Mouse (Mus musculus) limb, embryonic 14.5 days (tissue): ENCODE data around the gene Tceal8. TPM values are rescaled to one million over a fixed set of nuclear protein-coding genes. Genes with fewer than 3 reads are reported as not detected.

ENCODE experiments used
- ATAC-seq: fragments of 200-750 bp; cut with Nextera tagmentation; 2 replicates; pipeline ENCODE4 v1.8.0; 2017; ENCODE audit warnings: low read depth, moderate number of reproducible peaks, moderate TSS enrichment; ENCODE audit not compliant: low FRiP score
- DNase-seq: peaks from one replicate; pipeline ENCODE4 v3.0.0-alpha.2; 2015; ENCODE audit warnings: low spot score
- H3K27ac ChIP-seq: fragments of 300-500 bp; sonication (generic); replicated peaks from 2 replicates; pipeline ENCODE4 v1.5.1; 2014; ENCODE audit warnings: low read depth, mild to moderate bottlenecking, low read length, moderate library complexity, mixed read lengths
- H3K27me3 ChIP-seq: fragments of 300-500 bp; sonication (generic); 2 replicates; pipeline ENCODE4 v1.6.1; 2014; ENCODE audit warnings: low read length, mixed read lengths; ENCODE audit not compliant: control insufficient read depth, insufficient read depth
- H3K36me3 ChIP-seq: fragments of 300-500 bp; sonication (generic); 2 replicates; pipeline ENCODE4 v1.6.1; 2014; ENCODE audit warnings: mild to moderate bottlenecking, low read length, moderate library complexity, mixed read lengths; ENCODE audit not compliant: control insufficient read depth, insufficient read depth
- H3K4me1 ChIP-seq: fragments of 300-500 bp; sonication (generic); 2 replicates; pipeline ENCODE4 v1.6.1; 2014; ENCODE audit warnings: antibody characterized with exemption, low read length, mixed read lengths; ENCODE audit not compliant: control insufficient read depth, insufficient read depth
- H3K4me2 ChIP-seq: fragments of 300-500 bp; sonication (generic); replicated peaks from 2 replicates; pipeline ENCODE4 v1.6.1; 2014; ENCODE audit warnings: low read depth, mild to moderate bottlenecking, low read length, moderate library complexity; ENCODE audit not compliant: severe bottlenecking
- H3K4me3 ChIP-seq: fragments of 300-500 bp; sonication (generic); replicated peaks from 2 replicates; pipeline ENCODE4 v1.5.1; 2014; ENCODE audit warnings: low read length
- H3K9ac ChIP-seq: fragments of 300-500 bp; sonication (generic); 2 replicates; pipeline ENCODE4 v1.6.1; 2014; ENCODE audit warnings: mild to moderate bottlenecking, low read depth, low read length, moderate library complexity; ENCODE audit not compliant: severe bottlenecking
- H3K9me3 ChIP-seq: fragments of 300-500 bp; sonication (generic); 2 replicates; pipeline ENCODE4 v1.6.1; 2016; ENCODE audit warnings: low read length; ENCODE audit not compliant: control insufficient read depth
- POLR2A ChIP-seq: fragments of 200-500 bp; IDR thresholded peaks from 2 replicates; pipeline ENCODE4 v1.8.0; 2012; ENCODE audit warnings: inconsistent platforms, mild to moderate bottlenecking, moderate library complexity, borderline replicate concordance; ENCODE audit not compliant: insufficient read depth, insufficient read length; ENCODE audit errors: extremely low read depth
- WGBS: fragments of 180-500 bp; shearing (Covaris S2); extraction: QIAGEN DNeasy Blood & Tissue Kit; methylation state at CpG from one replicate; pipeline ENCODE4 v1.1.7; 2014; 5-methylcytosine and 5-hydroxymethylcytosine counted together
- microRNA-seq: library from miRNA; unstranded; fragments of <30 nt; microRNA quantifications from one replicate; pipeline ENCODE4, GENCODE M21; 2016
- polyA plus RNA-seq, 2 experiments: library from polyadenylated mRNA; depleted of rRNA in 1 of 2; stranded (reverse) in 1 of 2; unstranded in 1 of 2; fragments of >200 nt; fragmentation: Nextera tagmentation in 1 of 2; extraction: Ambion mirVana in 1 of 2; gene quantifications; 2 replicates each; pipeline versions ENCODE4 v1.2.1 to v1.2.3; 2012 to 2014

Tceal8 gene
- polyA plus RNA-seq, 2 experiments: 148 to 216 TPM

GRCm38 (mm10) chrX:136127038-136127743 lies 45.0 kb downstream of the Tceal8 start:
- no peak for DNase-seq
- Histone ChIP-seq H3K9me3 (no peaks in the 10 kb centered on the region), H3K4me2 (no peak overlapping the region), H3K27me3 (no peaks in the 10 kb centered on the region), H3K4me3 (no peak overlapping the region), H3K9ac (no peak overlapping the region), H3K4me1 (no peaks in the 10 kb centered on the region), H3K27ac (no peak overlapping the region), H3K36me3 (no peaks in the 10 kb centered on the region)
- TF ChIP-seq POLR2A: no peak
- 62% methylated on average over 8 of the region's 8 CpGs for WGBS
- no peak for ATAC-seq

Small RNA genes within 50 kb of the gene (microRNA-seq; reads per million reads assigned to microRNA genes)
- gene Mir6383: not detected

Other genes starting within 250 kb of the Tceal8 start
- gene Arxes2, start 178.5 kb downstream of the Tceal8 start, polyA plus RNA-seq (2012; rRNA removed): 43.9 and 45.5 TPM in 2 replicates
- 73.7 and 80.4 TPM in 2 replicates for gene Arxes2, start 178.5 kb downstream of the Tceal8 start, polyA plus RNA-seq (2014; fragmentation: Nextera tagmentation; extraction: Ambion mirVana)
- gene Arxes1, start 139.0 kb downstream of the Tceal8 start, polyA plus RNA-seq (2012; rRNA removed): 12.5 and 15.0 TPM in 2 replicates
- gene Arxes1, start 139.0 kb downstream of the Tceal8 start, polyA plus RNA-seq (2014; fragmentation: Nextera tagmentation; extraction: Ambion mirVana): 31.1 and 34.3 TPM in 2 replicates
- 33.5 and 52.3 TPM in 2 replicates for gene Bex2, start 104.1 kb downstream of the Tceal8 start, polyA plus RNA-seq (2012; rRNA removed)
- gene Bex2, start 104.1 kb downstream of the Tceal8 start, polyA plus RNA-seq (2014; fragmentation: Nextera tagmentation; extraction: Ambion mirVana): 65.5 and 78.4 TPM in 2 replicates
- 0.03 TPM in 2 replicates for gene Nxf3, start 87.1 kb downstream of the Tceal8 start, polyA plus RNA-seq (2012; rRNA removed)
- gene Nxf3, start 87.1 kb downstream of the Tceal8 start, polyA plus RNA-seq (2014; fragmentation: Nextera tagmentation; extraction: Ambion mirVana): not detected in 2 replicates
- gene Bex4, start 33.3 kb downstream of the Tceal8 start, polyA plus RNA-seq (2012; rRNA removed): 16.6 and 30.9 TPM in 2 replicates
- 38.3 and 43.5 TPM in 2 replicates for gene Bex4, start 33.3 kb downstream of the Tceal8 start, polyA plus RNA-seq (2014; fragmentation: Nextera tagmentation; extraction: Ambion mirVana)
- 10.2 and 25.8 TPM in 2 replicates for gene Tceal5, start 31.5 kb upstream of the Tceal8 start, polyA plus RNA-seq (2012; rRNA removed)
- gene Tceal5, start 31.5 kb upstream of the Tceal8 start, polyA plus RNA-seq (2014; fragmentation: Nextera tagmentation; extraction: Ambion mirVana): 4.7 and 5.6 TPM in 2 replicates
- gene Tceal7, start 42.4 kb upstream of the Tceal8 start, polyA plus RNA-seq (2012; rRNA removed): 56.8 and 88.7 TPM in 2 replicates
- gene Tceal7, start 42.4 kb upstream of the Tceal8 start, polyA plus RNA-seq (2014; fragmentation: Nextera tagmentation; extraction: Ambion mirVana): 74.4 and 121 TPM in 2 replicates
- 68.3 and 112 TPM in 2 replicates for gene Bex1, start 43.2 kb upstream of the Tceal8 start, polyA plus RNA-seq (2012; rRNA removed)
- 83.7 and 92.3 TPM in 2 replicates for gene Bex1, start 43.2 kb upstream of the Tceal8 start, polyA plus RNA-seq (2014; fragmentation: Nextera tagmentation; extraction: Ambion mirVana)
- gene Tceal9, start 72.7 kb upstream of the Tceal8 start, polyA plus RNA-seq (2012; rRNA removed): 336 and 383 TPM in 2 replicates
- 626 and 632 TPM in 2 replicates for gene Tceal9, start 72.7 kb upstream of the Tceal8 start, polyA plus RNA-seq (2014; fragmentation: Nextera tagmentation; extraction: Ambion mirVana)
- gene Bex3, start 97.9 kb upstream of the Tceal8 start, polyA plus RNA-seq (2012; rRNA removed): 387 and 467 TPM in 2 replicates
- 442 and 482 TPM in 2 replicates for gene Bex3, start 97.9 kb upstream of the Tceal8 start, polyA plus RNA-seq (2014; fragmentation: Nextera tagmentation; extraction: Ambion mirVana)